Mouse (Mus musculus): Measurements from ENCODE around the gene Dpysl4.

- TF ChIP-seq CTCF (conservative IDR thresholded peaks at IDR 0.05 in 1 of 2, IDR thresholded peaks at IDR 0.05 in 1 of 2; ENCODE audit: low read depth in 2 of 2, low read length in 2 of 2) (no peak), POLR2AphosphoS2 (IDR thresholded peaks at IDR 0.05; ENCODE audit: low read depth, low read length) (no peak), GABPA (IDR thresholded peaks at IDR 0.05; ENCODE audit: insufficient replicate concordance, low read depth, low read length) (no peak), MAX (IDR thresholded peaks at IDR 0.05; ENCODE audit: low read length) (no peak), SIN3A (IDR thresholded peaks at IDR 0.05; ENCODE audit: low read length) (no peak), TBP (conservative IDR thresholded peaks at IDR 0.05; ENCODE audit: low read depth, low read length) (no peak), USF2 (conservative IDR thresholded peaks at IDR 0.05; ENCODE audit: low read depth, low read length) (no peak), RCOR1 (conservative IDR thresholded peaks at IDR 0.05; ENCODE audit: low read depth, low read length) (no peak), EP300 (IDR thresholded peaks at IDR 0.05; ENCODE audit: low read length) (no peak), JUN (IDR thresholded peaks at IDR 0.05; ENCODE audit: insufficient read depth, low read depth, low read length) (no peak)
Observed at GRCm38 (mm10) chr7:139095282-139095681, 9.5 kb downstream of the Dpysl4 start.

Measured in CH12.LX (cell line).